Mouse (Mus musculus): ENCODE results near the gene Il4ra. TPM values are rescaled to one million over a fixed set of nuclear protein-coding genes. Genes with fewer than 3 reads are reported as not detected.

The Il4ra gene
- 56.6 and 65.8 TPM in 2 replicates for polyA plus RNA-seq (2012; ENCODE audit: insufficient read depth, insufficient read length, missing spikeins)

- peak within 1 kb of the TSS; percentile 63 for H3K4me3 ChIP-seq (ENCODE audit: insufficient read depth, low read length)
- H3K27ac ChIP-seq (ENCODE audit: insufficient read depth, low read depth, low read length) = peak within 1 kb of the TSS; percentile 66
- TF ChIP-seq CTCF (IDR thresholded peaks at IDR 0.05; ENCODE audit: low read depth, low read length) = no peak
- peak; percentile 57; the same call in 1 of the 2 replicates for TF ChIP-seq POLR2A (IDR thresholded peaks at IDR 0.05; ENCODE audit: borderline replicate concordance, low read depth, low read length)
- peaks cover 56% of the 10 kb centered on the region for H3K4me1 ChIP-seq (ENCODE audit: control insufficient read depth, insufficient read depth, low read length)
Observed at GRCm38 (mm10) chr7:125551766-125552709, at the start of gene Il4ra. Gene Il4ra (plus strand): TSS chr7:125552120.

- TF ChIP-seq POLR2A (IDR thresholded peaks at IDR 0.05; ENCODE audit: borderline replicate concordance, low read depth, low read length) (no peak), CTCF (IDR thresholded peaks at IDR 0.05; ENCODE audit: low read depth, low read length) (no peak)
- Histone ChIP-seq H3K27ac (ENCODE audit: insufficient read depth, low read depth, low read length) (peak overlapping the region; percentile 74), H3K4me3 (ENCODE audit: insufficient read depth, low read length) (no peak overlapping the region), H3K4me1 (ENCODE audit: control insufficient read depth, insufficient read depth, low read length) (peaks cover 16% of the 10 kb centered on the region)
Observed at GRCm38 (mm10) chr7:125503374-125504092, 48.4 kb upstream of the Il4ra start.

- TF ChIP-seq CTCF (IDR thresholded peaks at IDR 0.05; ENCODE audit: low read depth, low read length) = no peak
- no peak for TF ChIP-seq POLR2A (IDR thresholded peaks at IDR 0.05; ENCODE audit: borderline replicate concordance, low read depth, low read length)
- Histone ChIP-seq H3K4me1 (ENCODE audit: control insufficient read depth, insufficient read depth, low read length) (peaks cover 12% of the 10 kb centered on the region), H3K4me3 (ENCODE audit: insufficient read depth, low read length) (no peak overlapping the region), H3K27ac (ENCODE audit: insufficient read depth, low read depth, low read length) (no peak overlapping the region)
Observed at GRCm38 (mm10) chr7:125504618-125505017, 47.3 kb upstream of the Il4ra start.

GRCm38 (mm10) chr7:125505568-125505967 is 46.4 kb upstream of the Il4ra start:
- Histone ChIP-seq H3K4me3 (ENCODE audit: insufficient read depth, low read length) (no peak overlapping the region), H3K4me1 (ENCODE audit: control insufficient read depth, insufficient read depth, low read length) (peaks cover 12% of the 10 kb centered on the region), H3K27ac (ENCODE audit: insufficient read depth, low read depth, low read length) (no peak overlapping the region)
- no peak for TF ChIP-seq POLR2A (IDR thresholded peaks at IDR 0.05; ENCODE audit: borderline replicate concordance, low read depth, low read length)
- no peak for TF ChIP-seq CTCF (IDR thresholded peaks at IDR 0.05; ENCODE audit: low read depth, low read length)

DNA sequence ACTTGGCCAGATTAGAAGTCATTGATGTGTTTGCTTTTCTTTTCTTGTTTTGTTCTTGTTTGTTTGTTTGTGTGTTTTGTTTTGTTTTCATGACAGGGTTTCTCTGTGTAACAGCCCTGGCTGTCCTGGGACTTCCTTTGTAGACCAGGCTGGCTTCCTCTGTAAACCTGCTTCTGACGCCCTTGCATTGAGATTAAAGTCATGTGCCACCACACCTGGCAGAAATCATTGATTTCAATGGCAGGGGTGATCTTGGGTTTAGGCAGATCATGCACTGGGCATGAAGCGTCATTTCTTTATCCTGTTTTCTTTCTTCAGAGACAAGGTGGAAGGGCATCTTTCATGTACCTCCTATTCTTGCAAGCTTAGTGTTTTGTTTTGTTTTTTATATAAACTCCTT is 44.6 kb upstream of the Il4ra start:
- TF ChIP-seq CTCF (IDR thresholded peaks at IDR 0.05; ENCODE audit: low read depth, low read length) = no peak
- no peak for TF ChIP-seq POLR2A (IDR thresholded peaks at IDR 0.05; ENCODE audit: borderline replicate concordance, low read depth, low read length)
- no peak overlapping the region for H3K4me3 ChIP-seq (ENCODE audit: insufficient read depth, low read length)
- peaks cover 12% of the 10 kb centered on the region for H3K4me1 ChIP-seq (ENCODE audit: control insufficient read depth, insufficient read depth, low read length)
- no peak overlapping the region for H3K27ac ChIP-seq (ENCODE audit: insufficient read depth, low read depth, low read length)

GRCm38 (mm10) chr7:125511432-125511831 is 40.5 kb upstream of the Il4ra start:
- TF ChIP-seq CTCF (IDR thresholded peaks at IDR 0.05; ENCODE audit: low read depth, low read length) (no peak), POLR2A (IDR thresholded peaks at IDR 0.05; ENCODE audit: borderline replicate concordance, low read depth, low read length) (no peak)
- H3K27ac ChIP-seq (ENCODE audit: insufficient read depth, low read depth, low read length) = no peak overlapping the region
- H3K4me1 ChIP-seq (ENCODE audit: control insufficient read depth, insufficient read depth, low read length) = no peaks in the 10 kb centered on the region
- H3K4me3 ChIP-seq (ENCODE audit: insufficient read depth, low read length) = no peak overlapping the region

GRCm38 (mm10) chr7:125511852-125512251 is 40.1 kb upstream of the Il4ra start:
- no peak for TF ChIP-seq POLR2A (IDR thresholded peaks at IDR 0.05; ENCODE audit: borderline replicate concordance, low read depth, low read length)
- Histone ChIP-seq H3K27ac (ENCODE audit: insufficient read depth, low read depth, low read length) (no peak overlapping the region), H3K4me3 (ENCODE audit: insufficient read depth, low read length) (no peak overlapping the region), H3K4me1 (ENCODE audit: control insufficient read depth, insufficient read depth, low read length) (no peaks in the 10 kb centered on the region)

GRCm38 (mm10) chr7:125515081-125515853 is 36.7 kb upstream of the Il4ra start:
- Histone ChIP-seq H3K4me1 (ENCODE audit: control insufficient read depth, insufficient read depth, low read length) (no peaks in the 10 kb centered on the region), H3K27ac (ENCODE audit: insufficient read depth, low read depth, low read length) (no peak overlapping the region), H3K4me3 (ENCODE audit: insufficient read depth, low read length) (no peak overlapping the region)
- TF ChIP-seq POLR2A (IDR thresholded peaks at IDR 0.05; ENCODE audit: borderline replicate concordance, low read depth, low read length) (no peak), CTCF (IDR thresholded peaks at IDR 0.05; ENCODE audit: low read depth, low read length) (no peak)

- no peak overlapping the region for H3K27ac ChIP-seq (ENCODE audit: insufficient read depth, low read depth, low read length)
- no peak overlapping the region for H3K4me3 ChIP-seq (ENCODE audit: insufficient read depth, low read length)
- no peak for TF ChIP-seq POLR2A (IDR thresholded peaks at IDR 0.05; ENCODE audit: borderline replicate concordance, low read depth, low read length)
- no peak for TF ChIP-seq CTCF (IDR thresholded peaks at IDR 0.05; ENCODE audit: low read depth, low read length)
- H3K4me1 ChIP-seq (ENCODE audit: control insufficient read depth, insufficient read depth, low read length) = no peaks in the 10 kb centered on the region
Observed at GRCm38 (mm10) chr7:125516723-125517122, 35.2 kb upstream of the Il4ra start.

All from bone marrow macrophage, adult 2 months (primary cell).